Mouse (Mus musculus): ENCODE measurements around the gene Gm36864. TPM values are rescaled to one million over a fixed set of nuclear protein-coding genes. Genes with fewer than 3 reads are reported as not detected.
"Not testable (repeated sequence)": the region's sequence is repeated elsewhere in the genome, so short reads cannot be mapped to it uniquely, and the experiment has no call there.

The Gm36864 gene
- total RNA-seq, 2 experiments from 2014 or later = not detected

DNA sequence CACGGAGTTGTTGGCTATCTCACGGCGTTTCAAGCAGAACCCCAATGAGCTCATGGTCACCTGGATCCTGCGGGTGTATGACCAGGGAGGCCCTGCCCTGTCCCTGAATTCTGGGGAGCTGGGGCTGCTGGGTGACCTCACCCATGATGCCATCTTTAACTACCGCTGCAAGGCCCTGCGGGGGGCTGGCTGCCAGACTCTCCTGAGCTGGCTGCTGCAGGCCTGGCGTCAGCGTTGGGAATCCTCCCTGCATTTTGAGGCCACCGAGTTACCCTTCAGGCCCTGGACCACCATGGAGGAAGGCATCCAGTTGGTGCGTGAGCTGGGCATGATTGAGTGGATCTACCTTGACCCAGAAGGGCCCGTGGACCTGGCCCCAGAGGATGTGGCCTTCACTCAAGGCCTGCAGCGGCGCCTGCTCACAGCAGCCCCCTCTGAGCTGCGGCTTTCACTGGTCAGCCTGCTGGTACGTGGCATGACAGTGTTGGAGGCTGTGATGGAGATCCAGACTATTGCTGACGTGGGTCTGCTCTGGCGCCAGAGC is 14.8 kb downstream of the Gm36864 start:
- intact Hi-C loops (cut with DNase I); DNase-seq (ENCODE audit: low spot score in 2 of 2): not testable (repeated sequence)

DNA sequence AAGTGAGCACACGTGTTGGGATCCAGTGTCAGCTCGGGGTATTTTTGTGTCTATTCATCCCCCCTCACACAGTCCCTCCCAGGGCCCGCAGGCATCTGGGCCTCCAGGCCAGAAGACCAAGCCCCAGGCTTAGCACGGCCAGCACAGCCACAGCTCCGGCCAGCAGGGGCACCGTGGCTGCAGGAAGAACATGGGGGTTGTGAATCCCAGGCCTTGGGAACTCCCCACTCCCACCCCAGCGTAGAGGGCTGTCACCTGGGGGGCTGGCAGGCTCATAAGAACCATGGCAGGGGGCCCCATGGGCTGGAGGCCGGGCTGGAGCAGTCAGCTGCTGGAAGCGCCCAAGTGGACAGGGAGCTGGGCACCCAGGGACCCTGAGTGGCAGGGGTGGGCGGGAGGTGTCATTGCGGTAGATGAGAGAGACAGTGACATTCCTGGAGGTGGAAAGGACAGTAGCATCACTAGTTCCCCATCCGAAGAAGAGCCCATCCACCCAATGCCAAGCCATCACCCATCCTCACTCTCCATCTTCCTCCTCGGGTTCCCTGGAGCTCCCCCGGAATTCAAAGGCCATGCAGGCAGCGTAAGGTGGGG is 17.1 kb downstream of the Gm36864 start:
- no peak for DNase-seq (ENCODE audit: low spot score in 2 of 2)
- intact Hi-C loops (cut with DNase I) = no loop called here

DNA sequence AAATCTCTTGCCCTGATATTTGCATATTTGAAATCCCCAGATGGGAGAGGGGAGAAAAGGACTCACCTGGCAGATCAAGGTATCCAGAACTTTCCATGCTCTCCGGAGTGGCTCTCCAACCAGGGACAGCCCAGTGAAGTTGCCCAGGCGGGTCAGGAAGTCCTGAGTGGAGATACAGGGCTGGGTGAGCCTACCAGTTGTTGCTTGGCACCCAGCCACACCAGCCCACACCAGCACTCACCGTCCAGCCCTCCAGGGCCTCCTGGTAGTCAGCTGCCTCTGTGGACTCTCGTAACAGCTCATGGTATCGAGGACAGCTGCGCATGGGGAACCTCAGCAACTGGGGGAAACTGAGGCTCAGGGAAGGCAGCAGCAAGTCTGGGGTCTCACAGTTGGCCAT is 19.0 kb downstream of the Gm36864 start:
- DNase-seq (ENCODE audit: low spot score in 2 of 2) = no peak
- intact Hi-C loops (cut with DNase I) = no loop called here

DNA sequence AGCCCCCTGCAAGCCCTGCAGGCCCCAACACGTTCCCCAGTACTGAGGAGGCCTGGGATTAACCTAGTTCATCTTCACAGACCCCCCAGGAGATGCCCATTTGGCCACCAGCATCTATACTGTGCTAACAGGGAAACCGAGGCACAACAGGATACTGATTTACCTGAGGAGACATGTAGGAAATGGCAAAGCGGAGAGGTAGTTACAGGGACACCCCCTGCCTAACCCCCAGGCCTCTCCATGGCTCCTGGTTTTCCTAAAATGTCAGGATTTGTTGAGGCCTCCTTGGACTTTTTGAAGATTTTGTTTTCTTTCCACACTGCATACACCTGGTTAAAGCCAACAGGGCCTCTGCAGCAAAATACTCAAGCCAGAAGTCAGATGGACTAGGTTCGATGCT is 21.3 kb downstream of the Gm36864 start, which contains the start of gene Acp4:
TSS of gene Acp4 (minus strand) at position 101 of the 400 bp plus-strand sequence.
- DNase-seq (ENCODE audit: low spot score in 2 of 2) = no peak
- intact Hi-C loops (cut with DNase I) = no loop called here

DNA sequence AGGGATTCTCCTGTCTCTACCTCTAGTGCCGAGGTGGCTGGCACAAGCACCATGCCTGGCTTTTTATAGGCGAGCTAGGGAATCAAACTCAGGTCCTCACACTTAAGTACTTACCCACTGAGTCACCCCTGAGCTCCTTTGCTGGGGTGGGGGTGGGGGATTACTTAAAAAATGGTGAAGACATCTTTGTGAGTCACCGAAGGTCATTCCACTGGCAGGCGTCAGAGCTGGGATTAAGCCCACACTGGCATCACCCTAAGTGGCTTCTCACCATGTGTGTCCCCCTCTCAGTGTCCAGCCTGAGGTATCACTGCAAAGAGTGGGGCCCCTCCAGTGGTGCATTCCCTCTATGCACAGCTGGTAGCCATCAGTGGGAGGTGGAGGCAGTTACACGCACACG is 24.4 kb downstream of the Gm36864 start:
- intact Hi-C loops (cut with DNase I) = loop anchor here (5.0 to 10.0 kb wide), 2 partner anchors 42 to 284 kb away; partner anchors contain the start of gene Pold1

DNA sequence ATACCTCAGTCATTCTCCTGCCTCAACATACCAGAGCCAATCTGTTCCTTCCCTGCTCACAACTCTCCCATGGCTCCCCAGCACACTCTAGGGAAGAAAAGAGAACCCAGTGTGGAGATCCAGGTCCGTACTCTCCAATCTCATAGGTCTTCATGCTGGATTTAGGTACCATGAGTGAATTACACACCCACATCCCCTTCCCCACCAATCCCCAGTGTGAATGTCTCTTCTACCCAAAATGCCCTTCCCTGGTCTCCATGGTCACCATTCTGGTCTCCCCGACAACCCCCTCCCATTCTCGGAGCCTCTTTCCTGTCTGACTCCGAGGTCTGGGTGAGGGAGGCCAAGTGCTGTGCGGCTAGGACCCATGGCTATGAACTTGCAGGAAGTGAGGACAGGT is 25.2 kb downstream of the Gm36864 start, which contains the start of gene Gm15517:
TSS of gene Gm15517 (plus strand) at position 301 of the 400 bp plus-strand sequence.
- no peak for DNase-seq (ENCODE audit: low spot score in 2 of 2)
- intact Hi-C loops (cut with DNase I) = loop anchor here (5.0 to 10.0 kb wide), 2 partner anchors 41 to 284 kb away; partner anchors contain the start of gene Pold1

More for the DNA sequence above, 24.4 kb downstream of the Gm36864 start:
- no peak for DNase-seq (ENCODE audit: low spot score in 2 of 2)

DNA sequence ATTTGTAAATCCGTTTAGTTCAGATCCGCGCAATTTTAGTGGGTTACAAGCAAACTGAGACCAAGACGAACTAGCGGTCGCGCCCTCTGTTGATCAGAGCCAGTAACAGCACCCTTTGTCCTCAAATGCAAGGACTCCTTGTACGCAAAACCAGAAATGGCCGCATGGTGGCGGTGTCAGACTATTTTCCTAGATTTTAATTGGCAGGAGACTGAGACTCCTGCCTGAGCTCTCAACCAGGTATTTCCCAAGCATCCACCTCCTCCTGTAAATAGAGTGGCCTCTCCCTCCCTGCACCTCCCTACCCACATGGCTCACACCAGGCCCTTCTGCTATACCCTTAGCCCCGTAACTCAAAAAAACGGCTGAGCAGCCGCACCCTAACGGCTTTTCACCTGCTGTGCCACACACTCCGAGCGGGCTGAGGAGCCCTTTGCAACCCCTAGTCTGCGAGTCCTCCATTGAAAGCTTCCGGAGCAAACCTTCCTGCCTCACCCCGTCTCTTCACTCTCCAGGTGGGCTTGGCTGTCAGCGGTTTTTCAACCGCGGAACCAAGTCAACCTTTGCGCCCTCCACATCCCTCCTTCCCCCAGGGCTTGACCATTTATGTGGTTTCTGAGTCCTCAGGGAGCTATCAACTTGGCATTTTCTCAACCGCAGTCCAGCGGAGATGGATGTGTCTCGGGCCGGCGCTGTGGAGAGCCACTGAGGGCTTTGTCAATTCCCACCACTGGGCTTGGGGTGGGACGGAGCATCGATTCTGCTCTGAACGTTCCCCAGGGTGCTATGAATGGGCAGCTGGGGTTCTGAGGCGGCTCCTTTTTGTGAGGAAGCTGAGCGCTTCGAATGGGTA is 27.0 kb downstream of the Gm36864 start:
- peak; percentile 95 to 98 for DNase-seq (ENCODE audit: low spot score in 2 of 2)
- intact Hi-C loops (cut with DNase I) = loop anchor here (1.0 to 10.0 kb wide), 4 partner anchors 39 to 282 kb away; partner anchors contain the start of gene Pold1

DNA sequence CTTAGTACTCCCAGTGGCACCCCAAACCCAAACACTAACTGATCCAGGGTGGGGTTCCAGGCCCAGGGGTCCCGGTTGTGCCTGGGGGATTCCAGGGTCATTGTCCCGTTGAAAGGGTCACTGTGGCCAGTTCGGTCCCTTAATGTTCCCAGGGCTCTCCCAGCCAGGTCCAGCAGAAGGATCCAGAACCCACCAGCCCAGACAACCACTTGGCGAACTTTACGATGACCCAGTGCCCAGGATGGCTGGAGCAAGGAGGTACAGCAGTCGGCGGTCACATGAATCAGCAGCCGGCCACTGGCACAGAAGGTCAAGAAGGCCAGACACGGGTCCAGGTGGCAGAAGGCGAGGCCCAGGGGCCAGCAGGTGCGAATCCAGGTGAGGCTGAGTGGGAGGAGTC is 32.1 kb downstream of the Gm36864 start:
- no peak for DNase-seq (ENCODE audit: low spot score in 2 of 2)
- intact Hi-C loops (cut with DNase I) = loop anchor here (10.0 kb wide), 1 partner anchor 277 kb away; the partner anchor contains the start of gene Pold1

DNA sequence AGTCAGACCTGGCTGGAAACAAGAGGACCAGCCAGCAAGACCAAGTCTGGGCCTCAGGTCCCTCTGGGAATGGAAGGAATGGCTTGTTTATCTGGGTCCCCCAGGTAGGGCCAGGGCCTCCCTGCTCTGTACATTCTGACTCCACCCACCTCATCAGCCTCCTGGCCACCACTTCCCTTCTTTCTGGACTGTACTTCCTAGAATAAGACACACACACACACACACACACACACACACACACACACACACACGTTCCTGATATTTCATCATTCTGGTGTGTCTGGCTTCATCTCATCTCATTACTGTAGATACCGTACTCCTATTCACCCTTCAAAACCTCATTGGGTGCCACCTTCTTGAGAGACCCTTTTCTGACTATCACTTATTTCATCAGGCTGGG is 33.4 kb downstream of the Gm36864 start:
- intact Hi-C loops (cut with DNase I) = loop anchor here (10.0 kb wide), 1 partner anchor 275 kb away; the partner anchor contains the start of gene Pold1
- no peak for DNase-seq (ENCODE audit: low spot score in 2 of 2)

DNA sequence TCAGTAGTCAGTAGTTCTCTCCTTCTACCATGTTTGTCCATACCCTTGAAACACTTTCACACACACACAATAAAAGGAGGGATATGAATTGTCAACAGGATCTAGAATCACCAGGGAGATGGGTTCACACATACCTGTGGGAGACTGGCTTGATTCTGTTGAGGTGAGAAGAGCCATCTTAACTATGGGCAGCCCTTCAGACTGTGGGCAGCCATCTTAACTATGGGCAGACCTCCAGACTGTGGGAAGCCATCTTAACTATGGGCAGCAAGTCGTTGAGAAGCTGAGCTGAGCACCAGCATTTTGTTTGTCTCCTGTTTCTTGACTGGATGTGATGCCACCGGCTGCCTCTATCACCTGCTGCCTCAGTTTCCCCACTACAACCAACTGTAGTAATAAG is 35.3 kb downstream of the Gm36864 start:
- no peak for DNase-seq (ENCODE audit: low spot score in 2 of 2)
- intact Hi-C loops (cut with DNase I) = no loop called here

DNA sequence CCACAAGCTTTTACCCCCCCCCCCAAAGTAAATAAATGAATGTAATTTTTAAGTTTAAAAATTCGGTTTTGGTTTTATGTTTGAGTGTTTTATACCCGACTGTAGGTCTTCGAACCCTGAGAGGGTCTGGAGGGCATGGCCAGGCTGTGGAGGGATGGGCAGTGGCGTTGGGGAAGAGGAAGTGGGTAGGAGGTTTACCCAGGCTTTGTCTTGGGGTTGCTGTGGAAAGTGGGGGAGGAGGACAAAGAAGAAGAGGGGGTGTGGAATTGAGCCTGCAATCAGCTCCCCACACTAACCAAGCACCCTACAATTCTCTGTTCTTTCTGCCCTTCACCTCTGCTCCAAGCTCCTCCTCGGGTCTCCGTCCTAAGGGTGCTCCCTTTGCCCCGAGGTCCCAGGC is 36.6 kb downstream of the Gm36864 start:
- intact Hi-C loops (cut with DNase I) = no loop called here
- DNase-seq (ENCODE audit: low spot score in 2 of 2) = no peak

DNA sequence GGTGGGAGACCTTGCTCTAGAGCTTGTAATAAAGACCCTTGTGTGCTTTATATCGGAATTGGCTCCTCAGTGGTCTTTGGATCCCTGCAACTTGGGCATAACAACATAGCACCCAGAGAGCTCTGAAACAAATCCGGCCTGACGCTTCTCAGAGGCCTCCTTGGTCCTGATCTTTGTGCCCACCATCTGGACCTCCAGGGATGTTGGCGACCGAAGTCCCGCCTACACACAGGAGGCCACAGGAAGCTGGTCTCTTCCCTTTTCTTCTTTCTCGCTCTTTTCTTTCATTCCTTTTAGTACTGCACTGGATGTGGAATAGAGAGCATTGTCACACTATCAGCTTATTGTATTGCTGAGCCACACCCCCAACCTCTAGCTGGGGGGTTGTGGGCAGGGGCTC is 37.5 kb downstream of the Gm36864 start:
- DNase-seq (ENCODE audit: low spot score in 2 of 2) = no peak
- intact Hi-C loops (cut with DNase I) = no loop called here

DNA sequence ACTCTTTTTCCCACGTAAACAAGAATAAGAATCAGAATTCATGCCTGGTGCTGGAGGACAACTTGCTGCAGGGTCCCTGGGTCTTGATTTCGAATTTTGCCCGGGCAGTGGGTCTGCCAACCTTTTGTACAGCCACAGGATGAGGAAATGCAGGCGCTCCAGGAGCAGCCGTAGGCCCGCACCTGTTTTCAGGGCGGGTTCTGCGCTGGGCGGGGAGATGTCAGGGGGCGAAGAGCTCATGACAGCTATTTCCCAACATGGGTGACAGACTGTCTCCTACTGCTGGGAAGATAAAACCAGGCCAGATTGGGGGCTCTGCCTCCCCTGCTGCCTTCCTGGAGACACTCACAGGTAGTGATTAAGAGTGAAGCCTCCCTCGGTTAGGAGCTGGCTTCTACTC is 38.1 kb downstream of the Gm36864 start:
- intact Hi-C loops (cut with DNase I) = no loop called here
- no peak for DNase-seq (ENCODE audit: low spot score in 2 of 2)

DNA sequence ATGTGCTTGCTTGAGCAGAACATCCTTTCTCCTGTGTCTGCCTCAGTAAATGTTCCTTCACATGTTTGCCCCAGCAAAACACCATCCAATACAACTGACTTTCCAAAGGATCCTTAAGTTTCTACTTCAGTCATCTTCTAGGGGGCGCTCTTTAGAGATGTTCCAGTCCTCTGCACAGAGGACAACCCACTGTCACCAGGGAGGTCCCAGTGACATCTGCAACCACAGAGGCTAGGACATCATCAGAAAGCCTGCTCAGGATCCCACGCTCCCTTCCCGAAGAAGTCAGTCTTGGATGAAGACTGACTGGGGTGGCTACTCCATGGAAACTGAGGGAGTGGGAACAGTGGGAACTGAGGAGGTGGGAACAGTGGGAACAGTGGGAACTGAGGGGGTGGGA is 39.6 kb downstream of the Gm36864 start:
- DNase-seq (ENCODE audit: low spot score in 2 of 2) = no peak
- intact Hi-C loops (cut with DNase I) = no loop called here

DNA sequence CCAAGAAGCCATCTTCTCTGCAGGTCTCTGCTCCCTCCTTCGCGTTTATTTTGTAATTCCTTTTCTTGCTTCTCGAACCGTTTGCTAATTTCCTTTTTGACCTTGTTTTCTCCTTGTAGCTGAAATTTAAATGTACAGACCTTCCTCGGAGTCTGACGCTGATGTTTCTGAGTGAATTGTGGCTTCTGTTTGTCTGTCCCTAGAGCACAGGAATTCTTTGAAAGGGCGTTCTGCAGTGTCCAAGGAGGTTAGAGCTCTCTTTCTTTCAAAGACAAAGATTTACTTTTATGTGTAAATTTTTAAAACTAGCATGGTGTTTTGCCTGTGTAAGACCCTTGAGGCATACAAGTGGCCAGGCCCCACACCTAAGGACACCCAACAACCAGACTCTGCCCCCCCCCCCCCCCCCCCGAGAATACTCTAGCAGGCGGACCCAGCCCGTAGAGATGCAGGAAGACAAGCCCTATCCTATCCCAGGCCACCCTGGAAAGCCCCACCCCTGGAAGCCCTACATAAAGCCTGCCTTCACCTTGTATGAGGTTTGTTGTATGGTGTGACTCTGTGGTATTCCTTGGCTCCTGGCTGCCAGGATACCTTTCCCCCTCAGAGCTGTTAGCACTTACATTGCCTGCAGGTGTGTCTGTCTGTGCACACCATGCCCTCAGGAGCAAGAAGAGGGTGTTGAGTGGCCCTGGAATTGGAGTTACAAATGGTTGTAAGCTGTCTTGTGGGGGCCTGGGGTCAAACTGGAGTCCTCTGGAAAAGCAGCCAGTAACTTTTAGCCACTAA is 40.7 kb downstream of the Gm36864 start:
- no peak for DNase-seq (ENCODE audit: low spot score in 2 of 2)
- intact Hi-C loops (cut with DNase I) = no loop called here

DNA sequence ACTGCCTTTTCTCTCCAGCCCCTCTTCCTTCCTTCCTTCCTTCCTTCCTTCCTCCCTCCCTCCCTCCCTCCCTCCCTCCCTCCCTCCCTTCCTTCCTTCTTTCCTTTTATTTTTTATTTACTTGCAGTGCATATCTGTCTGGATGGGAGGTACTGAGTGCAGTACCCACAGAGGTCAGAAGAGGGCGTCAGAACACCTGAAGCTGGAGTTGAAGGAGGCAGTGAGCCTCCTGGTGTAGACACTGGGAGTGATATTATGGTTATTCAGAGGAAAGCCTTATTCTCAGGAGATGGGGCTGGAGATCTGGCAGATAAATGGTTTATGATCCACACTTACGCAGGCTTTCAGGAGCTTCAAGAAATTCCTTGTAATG is 41.3 kb downstream of the Gm36864 start:
- DNase-seq (ENCODE audit: low spot score in 2 of 2) = peak in 1 of 2 experiments; percentile 76
- intact Hi-C loops (cut with DNase I) = no loop called here

DNA sequence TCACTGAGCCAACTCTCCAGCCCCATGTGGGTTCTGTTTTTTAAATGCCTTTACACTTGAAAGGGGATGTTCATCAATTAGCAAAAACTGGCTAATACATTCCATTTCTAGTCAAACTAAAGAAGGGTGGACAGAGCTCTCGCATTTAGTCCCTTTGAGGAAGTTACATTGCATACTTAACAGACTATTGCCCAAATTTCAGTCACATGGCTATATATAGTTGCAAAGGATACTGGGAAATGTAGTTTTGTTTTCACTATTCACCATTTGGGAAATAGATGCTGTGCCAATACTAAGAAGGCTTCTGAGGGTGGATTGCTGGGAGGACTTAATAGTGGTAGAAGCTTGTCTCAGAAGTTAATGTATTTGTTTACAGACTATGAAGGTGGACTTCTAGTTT is 45.0 kb downstream of the Gm36864 start:
- no peak for DNase-seq (ENCODE audit: low spot score in 2 of 2)
- intact Hi-C loops (cut with DNase I) = no loop called here

DNA sequence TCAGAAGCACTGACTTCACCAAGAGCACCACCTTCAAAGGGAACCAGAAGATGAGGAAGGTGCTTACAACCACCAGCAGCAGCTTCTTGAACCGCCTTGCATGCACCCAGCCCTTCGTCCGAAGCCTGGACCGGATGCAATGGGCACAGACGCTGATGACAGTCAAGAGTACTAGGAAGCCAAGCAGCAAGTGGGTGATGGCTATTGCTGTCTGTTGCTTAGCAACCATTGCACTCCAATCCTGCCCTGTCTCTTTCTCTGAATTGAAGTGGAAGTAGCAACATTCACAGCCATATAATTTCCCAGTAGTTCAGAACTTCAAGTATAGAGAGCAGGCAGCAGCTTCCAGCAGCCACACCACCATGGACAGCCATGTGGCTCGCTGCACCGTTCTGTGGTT is 45.6 kb downstream of the Gm36864 start:
- DNase-seq (ENCODE audit: low spot score in 2 of 2) = peak in 1 of 2 experiments; percentile 34

DNA sequence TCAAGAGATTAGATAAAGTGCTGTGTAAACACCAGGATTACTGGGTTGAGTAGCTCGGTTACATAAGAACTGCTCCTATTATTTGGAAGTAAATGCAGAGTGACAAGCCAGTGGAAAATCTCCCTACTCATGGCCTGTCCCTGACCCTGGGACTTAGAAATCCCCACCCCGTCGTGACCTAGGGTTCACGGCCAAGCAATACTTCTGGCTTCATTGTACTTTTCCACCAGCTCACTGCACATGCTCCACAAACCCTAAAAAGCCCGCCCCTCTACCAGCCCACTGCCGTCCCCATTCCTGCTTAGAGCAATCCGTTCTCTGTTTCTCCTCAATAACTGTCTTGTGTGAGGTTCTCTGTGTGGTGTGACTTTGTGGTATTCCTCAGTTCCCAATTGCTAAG is 51.8 kb downstream of the Gm36864 start:
- intact Hi-C loops (cut with DNase I) = no loop called here
- no peak for DNase-seq (ENCODE audit: low spot score in 2 of 2)

More for the DNA sequence above, 45.6 kb downstream of the Gm36864 start:
- intact Hi-C loops (cut with DNase I) = no loop called here

DNA sequence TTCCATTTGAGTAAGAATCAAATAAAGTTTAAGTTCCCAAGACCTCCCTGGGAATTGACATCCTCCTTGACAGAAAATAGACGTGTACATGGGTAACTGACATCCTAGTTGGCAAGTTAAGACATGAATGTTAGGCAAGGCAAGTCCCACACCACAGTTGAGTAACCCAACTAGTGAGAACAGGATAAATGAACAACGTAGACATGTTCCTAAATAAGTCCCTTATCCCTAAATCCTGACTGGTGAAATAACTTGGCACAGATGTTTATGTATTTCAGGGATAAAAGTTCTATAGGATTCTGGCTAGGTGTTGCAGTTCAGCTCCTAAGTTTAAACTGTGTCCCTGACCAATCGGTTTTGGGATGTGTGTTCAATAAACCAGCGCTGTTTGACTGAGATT is 55.0 kb downstream of the Gm36864 start:
- no peak for DNase-seq (ENCODE audit: low spot score in 2 of 2)
- intact Hi-C loops (cut with DNase I) = no loop called here
